Mouse (Mus musculus) cortical plate, adult 2 months (tissue): ENCODE results near the gene Ndufs2.

Experiments used
- CTCF ChIP-seq: fragments of 200-500 bp; IDR thresholded peaks from 2 replicates; pipeline ENCODE4 v1.5.1; 2011; ENCODE audit warnings: mild to moderate bottlenecking, control low read depth, low read length; ENCODE audit not compliant: insufficient read depth; ENCODE audit errors: extremely low read depth
- POLR2A ChIP-seq: fragments of 200-500 bp; IDR thresholded peaks from 2 replicates; pipeline ENCODE4 v1.6.1; 2011; ENCODE audit warnings: mild to moderate bottlenecking, low read length, control low read depth; ENCODE audit not compliant: insufficient read depth; ENCODE audit errors: extremely low read depth

- TF ChIP-seq CTCF (no peak), POLR2A (no peak)
Observed at GRCm38 (mm10) chr1:171227879-171228278, 23.3 kb downstream of the Ndufs2 start.
